Mouse (Mus musculus): Measurements from ENCODE around the gene A830031A19Rik.
A peak's percentile ranks its signal among the peaks of the same experiment; 100 is the strongest.

Gene A830031A19Rik

GRCm38 (mm10) chr11:24074634-24075104 lies at the start of gene A830031A19Rik:
Gene A830031A19Rik (minus strand): TSS chr11:24075054.
- DNase-seq (ENCODE audit: low spot score in 2 of 2), result peak in 1 of 2 experiments; percentile 7

GRCm38 (mm10) chr11:24123991-24124390 lies 49.1 kb upstream of the A830031A19Rik start:
- DNase-seq (ENCODE audit: low spot score in 2 of 2), result no peak

DNA sequence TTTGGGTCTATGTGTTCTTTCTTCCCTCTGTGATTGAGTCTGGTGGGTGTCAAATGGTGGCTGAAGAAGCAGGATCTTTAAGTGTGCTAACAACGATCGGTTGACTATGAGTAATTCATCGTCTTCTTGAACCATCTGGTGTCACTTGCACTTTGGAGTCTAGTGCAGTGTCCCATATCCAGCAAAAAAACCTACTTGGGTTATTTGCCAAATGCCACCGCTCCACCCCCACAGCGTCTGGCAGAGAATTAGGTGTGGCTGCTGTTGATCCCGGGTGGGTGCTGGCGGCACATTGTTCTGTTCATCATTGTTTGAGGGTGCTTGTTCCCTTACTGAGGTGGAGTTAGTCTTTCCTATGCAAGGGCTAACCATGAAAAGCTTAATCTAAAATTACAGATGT lies 48.0 kb upstream of the A830031A19Rik start:
- no peak for DNase-seq (ENCODE audit: low spot score in 2 of 2)

DNA sequence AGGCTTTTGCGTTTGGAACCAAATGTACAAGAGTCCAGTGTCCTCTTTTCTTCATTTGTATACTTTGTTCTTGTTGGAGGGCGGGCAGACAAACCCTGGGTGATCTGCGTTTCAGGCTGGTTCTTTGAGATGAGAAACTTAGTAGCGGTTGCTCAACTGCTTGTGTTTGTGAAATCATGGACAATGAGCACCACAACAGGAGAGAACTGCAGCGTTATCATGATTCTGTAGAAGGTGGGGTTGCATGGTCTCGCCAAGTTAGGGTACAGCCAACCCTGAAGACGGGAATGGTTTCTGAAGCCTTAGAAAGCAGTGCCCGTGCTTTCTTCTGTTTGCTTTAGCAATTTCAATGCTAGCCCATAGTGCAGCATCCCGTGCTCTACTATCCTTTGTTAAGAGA lies 46.3 kb upstream of the A830031A19Rik start:
- DNase-seq (ENCODE audit: low spot score in 2 of 2), result no peak

DNA sequence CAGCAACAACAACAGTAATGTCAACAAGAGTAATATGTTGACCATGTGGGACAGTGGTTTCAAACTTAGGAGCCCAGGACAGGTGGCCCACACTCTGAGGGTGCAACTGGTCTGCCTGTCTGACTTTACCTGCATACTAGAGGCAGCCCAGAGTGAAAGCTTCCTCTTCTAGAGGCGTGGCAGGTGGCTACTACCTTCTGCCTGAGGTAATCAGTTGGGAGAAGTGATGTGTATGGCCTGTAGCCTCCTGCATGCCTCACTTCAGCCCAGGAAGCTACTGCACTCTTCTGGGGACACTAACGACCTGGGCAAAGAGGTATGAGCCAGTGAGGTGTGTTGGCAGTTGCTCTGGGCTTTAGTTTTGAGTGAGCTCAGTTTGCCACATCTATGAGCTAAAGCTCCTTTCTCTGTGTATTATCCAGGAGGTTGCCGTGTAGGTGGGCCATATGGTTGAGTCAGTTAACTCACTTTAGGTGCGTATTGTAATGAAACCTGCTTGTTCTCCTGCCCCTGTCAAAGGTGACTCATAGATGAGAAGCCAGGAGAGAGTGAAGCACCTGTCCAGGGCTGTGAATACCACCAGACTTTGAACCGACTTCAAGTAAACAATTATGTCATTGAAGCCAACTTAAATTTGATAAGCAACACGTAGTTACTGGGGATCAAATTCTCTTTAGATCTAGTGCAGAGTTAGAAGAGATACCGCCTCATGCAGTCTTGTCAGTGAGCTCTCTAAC lies 41.9 kb upstream of the A830031A19Rik start:
- DNase-seq (ENCODE audit: low spot score in 2 of 2), result no peak

- no peak for DNase-seq (ENCODE audit: low spot score in 2 of 2)
Observed at GRCm38 (mm10) chr11:24116041-24116440, 41.2 kb upstream of the A830031A19Rik start.

DNA sequence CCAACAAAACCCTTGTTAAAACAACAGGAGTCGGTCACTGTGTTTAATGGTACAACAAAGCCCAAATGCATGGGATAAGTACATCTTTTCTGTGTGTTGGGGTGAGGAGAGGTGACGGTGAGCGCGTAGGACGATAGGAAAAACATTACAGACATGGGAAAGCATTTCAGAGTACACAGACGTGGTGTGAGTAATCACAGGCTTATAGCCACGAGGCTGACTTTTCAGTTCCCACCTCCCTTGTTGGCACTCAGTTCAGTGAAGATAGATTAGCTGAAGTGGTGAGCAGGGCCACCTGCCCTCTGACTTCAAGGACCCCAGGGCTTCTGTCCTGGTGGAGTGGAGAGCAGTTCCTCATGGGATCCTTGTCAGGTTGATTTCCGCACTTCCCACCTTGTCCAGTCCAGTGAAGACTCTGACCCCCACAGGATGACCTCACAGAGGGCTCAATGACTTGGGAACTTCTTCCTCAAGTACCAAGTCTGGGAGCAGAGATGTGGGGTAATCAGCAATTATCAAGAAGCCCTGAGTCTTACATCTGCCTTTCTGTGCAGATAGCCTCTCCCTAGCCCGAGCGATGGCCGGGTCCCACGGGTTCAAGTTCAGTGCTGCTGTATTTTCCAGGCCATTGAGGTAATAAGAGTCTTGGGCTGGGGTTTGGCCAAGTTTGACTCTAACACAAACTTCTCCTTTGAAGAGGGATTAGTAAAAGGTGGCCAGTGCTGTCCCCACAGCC lies 40.3 kb upstream of the A830031A19Rik start:
- DNase-seq (ENCODE audit: low spot score in 2 of 2), result no peak

DNA sequence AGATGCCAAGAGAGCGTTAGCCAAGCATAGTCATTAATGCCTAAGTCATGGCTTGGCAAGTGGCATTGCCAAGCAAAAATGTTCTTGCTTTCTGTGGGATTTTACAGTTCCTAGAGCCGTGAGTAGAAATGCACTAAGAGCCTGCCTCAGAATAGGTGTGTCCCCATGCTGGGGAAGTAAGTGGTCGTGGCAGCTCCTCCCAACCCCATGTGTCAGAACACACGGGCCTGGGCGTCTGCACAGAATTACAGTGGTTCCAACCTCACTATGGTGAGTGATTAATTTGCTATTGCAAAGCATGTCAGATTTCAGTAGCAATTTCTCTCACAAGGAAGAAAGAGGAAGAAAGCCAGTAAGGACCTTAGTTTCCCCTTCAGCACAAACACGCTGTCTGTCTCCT lies 36.9 kb upstream of the A830031A19Rik start:
- DNase-seq (ENCODE audit: low spot score in 2 of 2), result no peak

DNA sequence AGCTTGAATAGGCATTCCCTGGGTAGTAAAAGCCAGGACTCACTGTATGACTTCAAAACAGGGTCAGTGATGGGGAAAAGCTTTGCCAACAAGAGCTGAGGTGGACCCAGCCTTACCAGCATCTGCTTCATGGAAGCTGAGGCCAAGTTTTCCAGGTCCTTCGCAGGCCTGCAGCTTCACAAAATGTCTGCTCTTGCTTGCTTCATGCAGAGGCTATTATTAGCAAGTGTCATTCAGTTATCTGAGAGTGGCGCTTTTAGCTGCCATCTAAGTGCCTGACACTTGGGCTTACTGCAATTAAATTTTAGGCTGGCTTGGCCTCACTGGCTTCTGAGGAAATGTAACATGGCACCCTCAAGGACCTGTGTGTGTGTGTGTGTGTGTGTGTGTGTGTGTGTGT lies 35.3 kb upstream of the A830031A19Rik start:
- DNase-seq (ENCODE audit: low spot score in 2 of 2), result no peak

GRCm38 (mm10) chr11:24109388-24109787 lies 34.5 kb upstream of the A830031A19Rik start:
- no peak for DNase-seq (ENCODE audit: low spot score in 2 of 2)

DNA sequence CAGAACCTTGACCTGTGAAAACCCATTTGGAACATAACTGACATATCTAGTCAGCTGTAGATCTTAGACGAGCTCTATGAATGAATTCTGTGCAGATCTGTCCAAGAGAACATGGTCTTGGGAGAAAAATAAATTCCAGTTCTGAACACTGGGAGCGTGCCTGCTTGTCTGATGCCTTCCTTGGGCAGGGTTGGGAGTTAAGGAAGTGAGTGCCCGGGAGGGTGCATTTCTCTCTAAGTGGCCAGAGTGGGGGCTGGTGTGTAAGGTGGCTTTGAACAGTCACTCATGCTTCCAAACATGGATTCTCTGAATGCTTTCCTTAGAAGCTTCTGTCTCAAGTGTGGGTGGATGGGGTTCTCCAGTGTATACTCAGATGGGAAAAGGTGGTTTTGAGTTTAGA lies 34.1 kb upstream of the A830031A19Rik start:
- no peak for DNase-seq (ENCODE audit: low spot score in 2 of 2)

DNA sequence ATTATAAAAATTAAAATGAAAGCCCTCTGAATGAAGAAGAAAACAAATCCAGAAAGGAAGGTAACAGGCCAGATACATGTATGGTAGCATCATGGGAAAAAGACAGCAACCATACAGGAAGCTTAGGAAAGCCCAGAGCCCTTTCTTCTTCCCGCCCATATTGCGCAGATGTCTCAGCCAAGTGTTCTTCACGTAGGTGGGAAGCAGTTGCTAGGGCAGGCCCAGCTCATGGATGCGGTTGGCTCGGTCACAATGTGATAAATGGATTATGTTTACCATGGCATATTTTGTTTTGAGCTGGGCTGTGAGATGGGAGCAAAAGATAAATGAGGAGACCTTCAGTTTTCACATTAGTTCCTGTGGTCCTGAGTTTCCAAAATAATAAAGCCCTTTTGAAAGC lies 32.6 kb upstream of the A830031A19Rik start:
- DNase-seq (ENCODE audit: low spot score in 2 of 2), result no peak

GRCm38 (mm10) chr11:24103128-24103742 lies 28.4 kb upstream of the A830031A19Rik start:
- no peak for DNase-seq (ENCODE audit: low spot score in 2 of 2)

DNA sequence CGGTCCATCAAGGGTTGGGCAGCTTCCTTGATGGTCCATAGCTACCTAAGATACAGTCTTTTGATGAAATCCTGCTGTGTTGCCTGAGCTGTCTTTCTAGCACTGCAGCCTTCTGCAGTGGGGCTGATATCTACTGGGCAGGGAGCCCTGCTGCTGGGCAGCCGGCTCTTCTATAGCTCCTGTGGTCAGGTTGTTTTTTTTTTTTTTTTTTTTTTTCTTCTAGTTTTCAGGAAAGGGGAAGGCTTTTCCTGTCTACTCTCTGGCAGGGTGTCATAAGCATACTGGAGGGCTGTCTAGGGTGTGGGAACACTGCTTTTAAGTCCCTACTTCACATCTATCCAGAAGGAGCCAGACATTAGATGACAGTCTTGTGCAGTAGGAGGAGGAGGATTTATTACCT lies 27.5 kb upstream of the A830031A19Rik start:
- DNase-seq (ENCODE audit: low spot score in 2 of 2), result no peak

- no peak for DNase-seq (ENCODE audit: low spot score in 2 of 2)
Observed at GRCm38 (mm10) chr11:24101625-24102024, 26.8 kb upstream of the A830031A19Rik start.

DNA sequence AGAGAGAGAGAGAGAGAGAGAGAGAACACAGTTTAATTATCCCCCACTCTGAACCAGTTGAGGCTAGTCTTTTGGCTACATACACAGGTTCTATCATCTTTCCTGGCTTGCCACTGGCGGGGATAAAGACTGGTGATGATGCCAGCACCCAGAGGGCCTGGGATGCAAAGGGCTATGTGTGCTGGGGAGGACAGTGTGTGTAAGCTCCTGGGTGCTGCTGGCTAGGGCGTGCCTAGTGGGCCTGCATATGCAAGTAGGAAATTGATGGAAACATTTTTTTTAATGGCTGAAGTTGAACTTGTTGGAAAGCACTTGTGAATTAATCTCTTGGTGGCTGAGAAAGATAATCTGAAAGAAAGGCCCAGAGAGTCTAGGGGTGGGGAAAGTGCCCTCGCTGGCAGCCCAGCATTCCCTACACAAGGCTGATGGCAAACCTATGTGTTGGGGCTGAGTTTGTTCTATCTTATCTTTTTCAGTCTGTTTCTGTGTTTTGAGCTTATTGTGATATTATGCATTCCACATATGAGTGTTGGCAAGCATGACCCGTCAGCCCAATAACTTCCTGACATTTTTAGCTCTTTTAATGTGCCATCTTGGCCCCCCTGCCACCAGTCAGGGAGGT lies 25.7 kb upstream of the A830031A19Rik start:
- DNase-seq (ENCODE audit: low spot score in 2 of 2), result no peak

- DNase-seq (ENCODE audit: low spot score in 2 of 2), result no peak
Observed at GRCm38 (mm10) chr11:24099886-24100293, 25.0 kb upstream of the A830031A19Rik start.

GRCm38 (mm10) chr11:24099215-24099614 lies 24.4 kb upstream of the A830031A19Rik start:
- no peak for DNase-seq (ENCODE audit: low spot score in 2 of 2)

DNA sequence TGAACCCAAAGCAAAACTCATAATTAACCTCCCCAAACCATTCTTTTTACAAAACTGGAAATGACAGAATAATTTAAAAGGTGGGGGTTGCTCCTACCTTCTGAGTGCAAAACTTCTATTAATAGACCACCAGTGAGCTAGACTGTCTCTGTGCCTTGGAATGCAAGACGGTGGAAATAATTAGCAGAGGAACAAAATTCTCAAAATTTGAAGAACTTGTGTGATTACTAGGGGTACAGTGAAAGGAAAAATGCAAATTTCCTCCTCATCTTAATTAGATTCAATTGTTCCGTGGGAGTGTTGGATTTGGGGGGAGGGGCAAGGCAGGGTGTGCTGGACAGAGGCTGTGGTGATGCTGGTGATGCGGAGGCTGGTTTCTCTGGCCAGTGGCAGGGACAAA lies 23.8 kb upstream of the A830031A19Rik start:
- DNase-seq (ENCODE audit: low spot score in 2 of 2), result no peak

GRCm38 (mm10) chr11:24098069-24098468 lies 23.2 kb upstream of the A830031A19Rik start:
- DNase-seq (ENCODE audit: low spot score in 2 of 2), result no peak

GRCm38 (mm10) chr11:24097026-24097425 lies 22.2 kb upstream of the A830031A19Rik start:
- DNase-seq (ENCODE audit: low spot score in 2 of 2), result no peak

DNA sequence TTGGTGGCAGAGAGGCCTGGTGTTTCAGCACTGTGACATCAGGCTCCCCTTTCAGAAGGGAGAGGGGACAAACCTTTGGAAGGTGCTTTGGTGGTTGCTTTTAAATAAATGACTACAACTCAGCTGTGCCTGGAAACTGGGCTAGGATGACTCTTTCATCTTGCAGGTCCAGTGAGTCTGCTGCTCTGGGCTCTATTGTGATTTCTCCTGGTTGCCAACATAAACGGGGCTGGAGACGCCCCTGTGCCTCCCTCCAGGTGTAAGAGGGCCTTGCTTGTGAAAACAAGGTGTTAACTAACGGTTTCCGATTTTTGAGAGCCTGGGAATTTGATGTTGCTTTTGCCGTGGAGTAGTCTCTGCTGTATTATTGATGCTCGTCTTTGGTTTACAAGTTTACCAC lies 21.6 kb upstream of the A830031A19Rik start:
- DNase-seq (ENCODE audit: low spot score in 2 of 2), result no peak

All from thymus, postnatal 10 days (tissue).